Comparison of ENCODE assay signal across 11 mouse cellular contexts in genomic region chr11:72496066-72496465, GRCm38 (mm10). TPM values are rescaled to one million over a fixed set of nuclear protein-coding genes. Genes with fewer than 3 reads are reported as not detected.
"Had no signal": no experiment of that assay in that cellular context is flagged by ENCODE, and none has a peak within 500 bp of the region (broad histone marks: within the 10 kb centered on the region; RNA-seq: fewer than 3 reads in every experiment).

No protein-coding gene starts in this region.

- H3K4me3 ChIP-seq: limb, embryonic 13.5 days; liver, embryonic 13.5 days; midbrain, embryonic 13.5 days; myocyte; stomach, embryonic 15.5 days had no signal

- H3K27me3 ChIP-seq: liver, embryonic 13.5 days; stomach, embryonic 15.5 days had no signal

- H3K4me1 ChIP-seq: stomach, embryonic 15.5 days had no signal

- H3K36me3 ChIP-seq: limb, embryonic 13.5 days; liver, embryonic 13.5 days; midbrain, embryonic 13.5 days; stomach, embryonic 15.5 days had no signal

- H3K9me3 ChIP-seq: limb, embryonic 13.5 days; liver, embryonic 13.5 days; midbrain, embryonic 13.5 days; stomach, embryonic 15.5 days had no signal

- H3K9ac ChIP-seq: limb, embryonic 13.5 days; liver, embryonic 13.5 days; midbrain, embryonic 13.5 days; stomach, embryonic 15.5 days had no signal

- ATAC-seq: midbrain, embryonic 13.5 days had no signal

- H3K27ac ChIP-seq: limb, embryonic 13.5 days; liver, embryonic 13.5 days; midbrain, embryonic 13.5 days; stomach, embryonic 15.5 days had no signal

- H3K4me2 ChIP-seq: limb, embryonic 13.5 days; liver, embryonic 13.5 days; midbrain, embryonic 13.5 days; stomach, embryonic 15.5 days had no signal

- DNase-seq: kidney, adult 18-20 months; kidney, postnatal 14 days; left cerebral cortex, postnatal 4 days; liver, embryonic 13.5 days; lung, postnatal 4 days; spleen, adult 18-20 months; thymus, postnatal 4 days had no signal

RNA-seq across cellular contexts. Expression of gene Spns3, which starts 54.2 kb away (rescaled TPM):
- polyA plus RNA-seq: midbrain, embryonic 13.5 days had no signal
